Mouse (Mus musculus) heart, embryonic 16.5 days (tissue): ENCODE measurements around the gene Bank1. TPM values are rescaled to one million over a fixed set of nuclear protein-coding genes. Genes with fewer than 3 reads are reported as not detected.

Experiments
- ATAC-seq: fragments of 200-750 bp; cut with Nextera tagmentation; replicated peaks from 2 replicates; pipeline ENCODE4 v1.8.0; 2017; ENCODE audit warnings: moderate number of reproducible peaks; ENCODE audit not compliant: insufficient read depth, low FRiP score; ENCODE audit errors: extremely low read depth
- H3K27ac ChIP-seq: fragments of 300-500 bp; sonication (generic); 2 replicates; pipeline ENCODE4 v1.5.1; 2014; ENCODE audit warnings: mild to moderate bottlenecking, low read length, control low read depth, moderate library complexity
- H3K27me3 ChIP-seq: fragments of 300-500 bp; sonication (generic); 2 replicates; pipeline ENCODE4 v1.6.1; 2014; ENCODE audit warnings: low read length, mixed read lengths; ENCODE audit not compliant: control insufficient read depth, insufficient read depth
- H3K36me3 ChIP-seq: fragments of 300-500 bp; sonication (generic); 2 replicates; pipeline ENCODE4 v1.6.1; 2014; ENCODE audit not compliant: control insufficient read depth, insufficient read depth
- H3K4me1 ChIP-seq: fragments of 300-500 bp; sonication (generic); 2 replicates; pipeline ENCODE4 v1.6.1; 2014; ENCODE audit warnings: low read length, mixed read lengths; ENCODE audit not compliant: control insufficient read depth, insufficient read depth
- H3K4me2 ChIP-seq: fragments of 300-500 bp; sonication (generic); 2 replicates; pipeline ENCODE4 v1.6.1; 2014; ENCODE audit warnings: low read depth, mild to moderate bottlenecking, control low read depth, low read length
- H3K4me3 ChIP-seq: fragments of 300-500 bp; sonication (generic); 2 replicates; pipeline ENCODE4 v1.5.1; 2014; ENCODE audit warnings: mild to moderate bottlenecking, control low read depth, low read length
- H3K9ac ChIP-seq: fragments of 300-500 bp; sonication (generic); 2 replicates; pipeline ENCODE4 v1.6.1; 2014; ENCODE audit warnings: low read length, control low read depth
- H3K9me3 ChIP-seq: fragments of 300-500 bp; sonication (generic); replicated peaks from 2 replicates; pipeline ENCODE4 v1.6.1; 2016; ENCODE audit warnings: low read length; ENCODE audit not compliant: control insufficient read depth
- WGBS: fragments of 180-500 bp; shearing (Covaris S2); extraction: QIAGEN DNeasy Blood & Tissue Kit; methylation state at CpG from one replicate; pipeline ENCODE4 v1.1.7; 2014; 5-methylcytosine and 5-hydroxymethylcytosine counted together
- polyA plus RNA-seq: library from polyadenylated mRNA; unstranded; fragments of >200 nt; fragmentation: Nextera tagmentation; extraction: Ambion mirVana; gene quantifications from 2 replicates; pipeline ENCODE4 v1.2.1, GENCODE M21; 2015

Gene Bank1
- polyA plus RNA-seq, 1 experiment from 2014 or later: 0.68 TPM

DNA sequence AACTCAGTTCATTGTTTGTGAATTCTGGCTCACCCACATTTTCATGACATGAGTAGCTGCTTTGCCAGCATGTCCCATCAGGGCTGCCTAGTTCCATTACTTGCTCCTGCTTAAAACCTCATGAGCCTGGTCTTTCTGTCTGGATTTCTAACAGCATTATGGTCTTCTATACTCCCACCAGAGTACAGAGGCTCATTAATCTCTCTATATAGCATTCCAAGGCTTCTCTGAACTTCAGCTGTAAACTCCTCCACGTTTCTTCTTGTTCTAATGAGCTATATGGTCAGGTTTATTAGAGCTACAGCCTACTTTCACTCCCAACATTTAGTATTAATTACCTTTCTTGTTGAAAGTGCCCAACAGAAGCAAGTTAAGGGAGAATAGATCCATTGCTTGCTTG is 244.6 kb downstream of the Bank1 start:
- Histone ChIP-seq H3K36me3 (no peaks in the 10 kb centered on the region), H3K4me2 (no peak overlapping the region), H3K9me3 (no peaks in the 10 kb centered on the region), H3K27me3 (no peaks in the 10 kb centered on the region), H3K4me1 (no peaks in the 10 kb centered on the region), H3K27ac (no peak overlapping the region), H3K9ac (no peak overlapping the region), H3K4me3 (no peak overlapping the region)
- 59% methylated on average over 1 of the region's 1 CpGs for WGBS
- no peak for ATAC-seq

DNA sequence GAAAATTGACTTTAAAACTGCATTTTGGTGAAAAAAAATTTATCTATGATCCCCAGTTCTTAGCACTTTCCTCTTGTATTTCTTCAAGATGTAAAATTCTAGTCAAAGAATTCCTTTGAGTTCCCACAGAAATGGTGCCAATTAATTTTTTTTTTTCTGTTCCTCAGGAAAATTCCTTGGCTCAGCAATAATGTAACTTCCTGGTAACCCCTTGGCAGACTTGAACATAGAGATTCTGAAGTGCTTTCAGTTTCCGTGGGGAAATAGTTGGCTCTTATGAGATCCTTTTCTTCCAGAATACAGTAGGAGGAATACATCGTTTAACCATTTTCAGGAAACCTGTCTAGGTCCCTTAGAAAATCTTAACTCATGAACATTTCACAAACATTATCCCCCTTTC is 247.3 kb downstream of the Bank1 start:
- H3K4me3 ChIP-seq: no peak overlapping the region
- no peaks in the 10 kb centered on the region for H3K36me3 ChIP-seq
- no peak overlapping the region for H3K27ac ChIP-seq
- no peaks in the 10 kb centered on the region for H3K27me3 ChIP-seq
- ATAC-seq: no peak
- no peaks in the 10 kb centered on the region for H3K4me1 ChIP-seq
- WGBS: 54% methylated on average over 2 of the region's 2 CpGs
- H3K4me2 ChIP-seq: no peak overlapping the region
- H3K9ac ChIP-seq: no peak overlapping the region
- H3K9me3 ChIP-seq: no peaks in the 10 kb centered on the region

DNA sequence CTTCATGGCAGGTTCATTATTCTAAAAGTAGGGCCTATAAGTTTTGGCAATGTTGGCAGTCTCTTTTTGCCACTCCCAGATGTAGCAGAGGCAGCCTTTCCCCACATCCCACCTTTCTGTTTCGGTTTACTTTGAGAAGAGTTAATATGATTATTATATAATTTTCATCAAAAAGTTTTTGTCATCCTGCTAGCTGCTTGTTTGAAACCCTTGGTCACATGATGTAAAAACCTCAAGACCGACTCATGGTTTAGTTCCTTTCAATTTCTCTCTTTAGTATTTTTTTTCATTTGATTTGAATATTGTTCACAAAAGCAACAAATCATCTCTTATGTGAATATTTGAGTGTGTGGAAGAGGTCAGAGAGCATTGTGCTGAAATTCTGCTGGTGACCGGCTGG is 255.5 kb downstream of the Bank1 start:
- no peaks in the 10 kb centered on the region for H3K4me1 ChIP-seq
- H3K4me2 ChIP-seq: no peak overlapping the region
- H3K27me3 ChIP-seq: no peaks in the 10 kb centered on the region
- no peaks in the 10 kb centered on the region for H3K9me3 ChIP-seq
- no peak overlapping the region for H3K4me3 ChIP-seq
- WGBS: 81% methylated on average over 3 of the region's 3 CpGs
- no peak overlapping the region for H3K9ac ChIP-seq
- no peak for ATAC-seq
- no peaks in the 10 kb centered on the region for H3K36me3 ChIP-seq
- H3K27ac ChIP-seq: no peak overlapping the region

DNA sequence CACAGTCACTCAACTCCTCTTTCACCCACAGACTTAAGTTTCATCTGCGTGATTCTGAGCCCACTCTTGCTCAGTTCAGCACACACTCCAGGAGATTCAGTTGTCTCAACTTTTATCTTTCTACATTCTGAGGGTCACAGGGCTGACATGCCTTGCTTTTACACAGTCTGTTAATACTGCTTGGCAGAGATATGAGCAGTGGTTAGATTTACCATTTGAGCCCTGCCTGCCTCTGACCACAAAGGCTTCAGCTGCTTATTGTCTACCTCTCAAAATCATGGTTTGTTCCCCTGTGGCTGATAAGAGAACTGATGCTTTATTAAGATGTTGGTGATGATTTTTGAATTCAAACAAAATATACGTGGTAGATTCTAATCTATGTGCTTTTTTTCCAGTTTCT is 264.0 kb downstream of the Bank1 start:
- no peak overlapping the region for H3K4me2 ChIP-seq
- 63% methylated on average over 2 of the region's 2 CpGs for WGBS

DNA sequence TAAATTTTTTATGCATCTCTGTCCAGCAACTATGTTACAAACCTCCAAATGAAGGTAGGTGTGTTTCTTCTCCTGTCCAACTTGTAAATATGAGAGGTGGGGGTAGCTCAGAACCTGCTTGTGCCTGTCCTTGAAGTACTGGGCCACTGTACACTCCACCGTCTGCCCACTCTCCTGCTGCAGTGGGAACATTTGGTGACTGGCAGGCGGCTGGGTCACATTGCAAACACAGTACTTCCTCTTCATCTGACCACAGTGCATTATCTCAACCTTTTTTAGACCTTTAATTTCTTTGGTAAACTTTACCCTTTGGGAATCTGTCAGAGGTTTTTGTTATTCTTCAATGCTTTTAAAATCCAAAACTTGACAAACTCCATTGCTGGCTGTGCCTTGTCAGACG is 275.2 kb downstream of the Bank1 start:
- H3K27ac ChIP-seq: no peak overlapping the region
- no peak overlapping the region for H3K4me3 ChIP-seq
- no peak overlapping the region for H3K4me2 ChIP-seq
- WGBS: 74% methylated on average over 3 of the region's 3 CpGs
- H3K36me3 ChIP-seq: no peaks in the 10 kb centered on the region
- no peak for ATAC-seq
- no peaks in the 10 kb centered on the region for H3K9me3 ChIP-seq
- H3K4me1 ChIP-seq: no peaks in the 10 kb centered on the region
- no peak overlapping the region for H3K9ac ChIP-seq
- H3K27me3 ChIP-seq: no peaks in the 10 kb centered on the region

More for the DNA sequence above, 264.0 kb downstream of the Bank1 start:
- Histone ChIP-seq H3K4me3 (no peak overlapping the region), H3K27ac (no peak overlapping the region), H3K36me3 (no peaks in the 10 kb centered on the region), H3K27me3 (no peaks in the 10 kb centered on the region), H3K9ac (no peak overlapping the region), H3K9me3 (no peaks in the 10 kb centered on the region), H3K4me1 (no peaks in the 10 kb centered on the region)
- ATAC-seq: no peak

DNA sequence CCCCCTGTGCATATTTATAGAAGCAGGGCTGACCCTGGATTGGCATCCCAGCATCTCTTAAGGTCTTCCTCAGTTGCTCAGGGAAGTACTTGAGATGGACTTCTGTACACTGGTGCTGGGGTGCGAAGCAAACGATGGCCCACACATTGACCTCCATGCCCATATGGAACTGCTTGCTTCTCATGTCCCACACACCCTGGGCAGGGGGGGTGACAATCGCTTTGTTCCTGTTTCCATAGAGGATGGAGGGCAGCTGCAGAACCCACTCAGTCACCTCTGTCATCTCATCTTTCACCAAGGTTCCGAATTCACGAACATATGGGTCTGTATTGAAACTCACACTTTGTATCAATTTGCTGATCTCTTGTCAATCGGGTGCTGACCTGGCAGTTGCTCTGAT is 275.7 kb downstream of the Bank1 start:
- Histone ChIP-seq H3K27me3 (no peaks in the 10 kb centered on the region), H3K4me3 (no peak overlapping the region), H3K36me3 (no peaks in the 10 kb centered on the region), H3K9ac (no peak overlapping the region), H3K9me3 (no peaks in the 10 kb centered on the region), H3K4me2 (no peak overlapping the region), H3K4me1 (no peaks in the 10 kb centered on the region), H3K27ac (no peak overlapping the region)
- 90% methylated on average over 6 of the region's 6 CpGs for WGBS
- no peak for ATAC-seq

DNA sequence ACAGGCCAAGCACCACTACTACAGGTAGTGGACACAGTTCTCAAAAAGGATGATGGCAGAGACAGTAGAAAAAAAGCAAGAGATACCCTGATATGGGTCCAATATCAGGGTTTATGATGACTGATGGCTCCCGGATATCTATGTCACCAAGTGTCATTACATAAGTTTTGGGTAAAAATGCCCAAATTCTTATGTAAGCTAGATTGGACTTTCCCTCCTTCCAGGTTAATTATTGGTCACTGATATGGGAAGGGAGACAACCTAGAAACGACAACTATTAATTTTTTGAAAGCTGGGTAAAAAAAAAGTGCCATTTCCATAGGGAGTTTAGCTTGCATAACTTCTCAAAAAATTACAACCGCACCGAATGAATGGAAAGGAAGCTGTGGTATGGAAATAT is 277.8 kb downstream of the Bank1 start:
- H3K9me3 ChIP-seq: peaks cover 3% of the 10 kb centered on the region; the same call in 1 of the 2 replicates
- no peaks in the 10 kb centered on the region for H3K36me3 ChIP-seq
- 72% methylated on average over 4 of the region's 4 CpGs for WGBS
- H3K27ac ChIP-seq: no peak overlapping the region
- no peaks in the 10 kb centered on the region for H3K4me1 ChIP-seq
- H3K4me3 ChIP-seq: no peak overlapping the region
- H3K9ac ChIP-seq: no peak overlapping the region
- no peaks in the 10 kb centered on the region for H3K27me3 ChIP-seq
- no peak overlapping the region for H3K4me2 ChIP-seq
- no peak for ATAC-seq

DNA sequence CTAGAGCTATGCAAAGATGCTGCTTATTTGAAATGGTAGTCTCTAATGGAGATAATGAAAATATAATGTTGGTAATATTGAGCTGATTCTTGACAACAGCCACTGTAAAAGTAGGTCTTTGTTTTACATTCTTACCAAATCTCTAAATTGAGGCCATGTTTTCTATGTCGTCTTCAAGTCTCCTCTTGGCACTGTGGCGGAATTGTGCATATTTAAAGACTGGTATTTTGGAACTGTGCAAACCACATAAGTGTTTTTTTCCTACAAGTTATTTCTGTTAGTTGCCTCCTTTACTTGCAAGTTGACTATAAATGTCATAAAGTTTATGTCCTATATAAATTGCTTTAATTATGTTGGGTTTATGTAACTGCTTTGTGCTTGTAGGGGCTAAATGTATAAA is 280.5 kb downstream of the Bank1 start:
- no peak overlapping the region for H3K4me3 ChIP-seq
- no peak for ATAC-seq
- no peaks in the 10 kb centered on the region for H3K4me1 ChIP-seq
- peaks cover 3% of the 10 kb centered on the region; the same call in 1 of the 2 replicates for H3K9me3 ChIP-seq
- H3K27me3 ChIP-seq: no peaks in the 10 kb centered on the region
- H3K4me2 ChIP-seq: no peak overlapping the region
- no peak overlapping the region for H3K9ac ChIP-seq
- no peak overlapping the region for H3K27ac ChIP-seq
- H3K36me3 ChIP-seq: no peaks in the 10 kb centered on the region
- 92% methylated on average over 2 of the region's 2 CpGs for WGBS

DNA sequence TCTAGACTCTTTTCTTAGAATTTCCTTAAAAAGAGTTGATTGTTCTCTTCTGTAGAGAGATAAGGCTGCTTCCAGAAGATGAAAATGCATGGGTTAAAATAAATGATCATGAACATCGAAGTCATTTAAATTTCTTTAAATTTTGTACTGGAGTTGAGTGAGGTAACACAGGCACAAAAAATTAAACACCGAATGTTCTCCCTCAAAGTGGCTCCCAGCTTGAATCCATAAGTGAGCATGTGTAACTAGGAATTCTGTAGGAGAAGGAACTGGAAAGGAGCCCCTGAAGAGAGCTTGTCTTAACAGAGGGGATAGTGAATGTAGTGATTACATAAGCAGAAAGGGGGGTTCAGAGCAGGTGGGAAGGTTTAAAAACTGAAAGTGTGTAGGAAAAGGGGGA is 285.8 kb downstream of the Bank1 start:
- 81% methylated on average over 2 of the region's 2 CpGs for whole genome bisulfite sequencing
- H3K36me3 ChIP-seq: no peaks in the 10 kb centered on the region
- peaks cover 3% of the 10 kb centered on the region; the same call in 1 of the 2 replicates for H3K9me3 ChIP-seq

DNA sequence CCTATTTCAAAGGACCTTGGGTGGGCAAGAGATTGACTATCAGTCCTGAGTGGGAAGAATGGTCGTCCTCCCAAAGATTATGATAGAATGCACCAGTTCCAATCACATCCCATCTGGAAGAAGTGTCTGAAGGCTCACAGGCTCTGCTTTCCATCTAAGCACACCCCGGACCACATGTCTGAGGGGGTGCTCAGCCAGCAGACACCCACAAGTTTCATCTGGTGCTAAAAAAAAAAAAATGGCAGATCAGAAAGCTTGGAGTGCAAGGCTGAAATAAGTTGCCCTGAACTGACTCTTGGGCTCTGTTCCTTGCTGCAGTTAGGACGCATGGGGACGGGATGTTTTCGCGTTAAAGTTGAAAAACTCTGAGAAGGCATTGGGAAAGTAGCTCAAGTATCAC is 286.4 kb downstream of the Bank1 start:
- H3K9me3 ChIP-seq: peaks cover 3% of the 10 kb centered on the region; the same call in 1 of the 2 replicates
- WGBS: 76% methylated on average over 6 of the region's 6 CpGs
- H3K27me3 ChIP-seq: no peaks in the 10 kb centered on the region
- H3K4me2 ChIP-seq: no peak overlapping the region
- no peak overlapping the region for H3K4me3 ChIP-seq
- no peak overlapping the region for H3K27ac ChIP-seq
- H3K9ac ChIP-seq: no peak overlapping the region
- ATAC-seq: no peak
- H3K36me3 ChIP-seq: no peaks in the 10 kb centered on the region
- no peaks in the 10 kb centered on the region for H3K4me1 ChIP-seq

More for the DNA sequence above, 285.8 kb downstream of the Bank1 start:
- no peak for ATAC-seq
- H3K27me3 ChIP-seq: no peaks in the 10 kb centered on the region
- no peak overlapping the region for H3K4me2 ChIP-seq
- H3K9ac ChIP-seq: no peak overlapping the region
- H3K27ac ChIP-seq: no peak overlapping the region
- H3K4me1 ChIP-seq: no peaks in the 10 kb centered on the region
- no peak overlapping the region for H3K4me3 ChIP-seq
